Mouse (Mus musculus): ENCODE data around the gene Ccl17. TPM values are rescaled to one million over a fixed set of nuclear protein-coding genes. Genes with fewer than 3 reads are reported as not detected.

The Ccl17 gene
- under 1 TPM in 1 of 2 experiments, not detected in 1; 0.60 TPM for total RNA-seq (2021)

- DNase-seq = no peak
Observed at GRCm38 (mm10) chr8:94810153-94810552, at the start of gene Ccl17. Ccl17 (plus strand) TSS chr8:94810453.

GRCm38 (mm10) chr8:94767035-94767434 is 43.2 kb upstream of the Ccl17 start:
- DNase-seq = no peak

GRCm38 (mm10) chr8:94770945-94771344 is 39.3 kb upstream of the Ccl17 start:
- peak; percentile 17 for DNase-seq

GRCm38 (mm10) chr8:94771941-94772670 is 38.1 kb upstream of the Ccl17 start, which contains the start of gene Cx3cl1:
Cx3cl1 (plus strand) TSS chr8:94772009.
- DNase-seq = peak; percentile 77

- no peak for DNase-seq
Observed at GRCm38 (mm10) chr8:94773048-94773447, 37.2 kb upstream of the Ccl17 start.

- DNase-seq = no peak
Observed at GRCm38 (mm10) chr8:94773700-94774171, 36.5 kb upstream of the Ccl17 start.

- no peak for DNase-seq
Observed at GRCm38 (mm10) chr8:94774601-94775000, 35.7 kb upstream of the Ccl17 start.

- no peak for DNase-seq
Observed at GRCm38 (mm10) chr8:94776346-94776745, 33.9 kb upstream of the Ccl17 start.

GRCm38 (mm10) chr8:94778036-94778435 is 32.2 kb upstream of the Ccl17 start:
- DNase-seq = peak; percentile 51

GRCm38 (mm10) chr8:94778473-94778872 is 31.8 kb upstream of the Ccl17 start:
- DNase-seq = peak; percentile 45

GRCm38 (mm10) chr8:94778895-94779533 is 31.2 kb upstream of the Ccl17 start:
- no peak for DNase-seq

GRCm38 (mm10) chr8:94779534-94780294 is 30.5 kb upstream of the Ccl17 start:
- no peak for DNase-seq

GRCm38 (mm10) chr8:94780491-94781154 is 29.6 kb upstream of the Ccl17 start:
- no peak for DNase-seq

- DNase-seq = no peak
Observed at GRCm38 (mm10) chr8:94781155-94781837, 29.0 kb upstream of the Ccl17 start.

GRCm38 (mm10) chr8:94781838-94782235 is 28.4 kb upstream of the Ccl17 start:
- peak; percentile 50 for DNase-seq

- DNase-seq = no peak
Observed at GRCm38 (mm10) chr8:94783890-94784289, 26.4 kb upstream of the Ccl17 start.

GRCm38 (mm10) chr8:94785247-94785985 is 24.8 kb upstream of the Ccl17 start:
- DNase-seq = peak; percentile 56

- DNase-seq = no peak
Observed at GRCm38 (mm10) chr8:94785995-94786595, 24.2 kb upstream of the Ccl17 start.

- no peak for DNase-seq
Observed at GRCm38 (mm10) chr8:94787524-94788501, 22.4 kb upstream of the Ccl17 start.

All from heart, postnatal 4 days (tissue).